Mouse (Mus musculus) gastrocnemius, postnatal 14 days (tissue): ENCODE data around the gene Pbld1. TPM values are rescaled to one million over a fixed set of nuclear protein-coding genes. Genes with fewer than 3 reads are reported as not detected.

Source experiments
- DNase-seq: peaks from one replicate; pipeline ENCODE4 v3.0.0; 2021; ENCODE audit warnings: mixed read lengths
- intact Hi-C: fragments of 180-260 bp; cut with DNase I; formaldehyde crosslinking; loops from one replicate; pipeline ENCODE4 v1.15.1; 2025; ENCODE audit warnings: low total_unique reads
- long read RNA-seq, 2 experiments: library from polyadenylated mRNA; stranded (forward); transcript quantifications; one replicate each; pipeline ENCODE4 v2.0.0; 2021
- total RNA-seq, 2 experiments: library from RNA; stranded (reverse); gene quantifications; 2 replicates each; pipeline ENCODE4 v1.2.3; 2021

The Pbld1 gene
- total RNA-seq: under 1 TPM; 0.45 to 0.47 TPM
- long read RNA-seq, experiment 1: 0 reads
- long read RNA-seq, experiment 2: 0 reads

GRCm38 (mm10) chr10:63059862-63060261 is at the start of gene Pbld1:
TSS of gene Pbld1 (plus strand) at chr10:63060162.
- DNase-seq: no peak
- intact Hi-C loops: loop anchor here (5.0 kb wide), 1 partner anchor 33 kb away; no protein-coding TSS in a partner anchor

DNA sequence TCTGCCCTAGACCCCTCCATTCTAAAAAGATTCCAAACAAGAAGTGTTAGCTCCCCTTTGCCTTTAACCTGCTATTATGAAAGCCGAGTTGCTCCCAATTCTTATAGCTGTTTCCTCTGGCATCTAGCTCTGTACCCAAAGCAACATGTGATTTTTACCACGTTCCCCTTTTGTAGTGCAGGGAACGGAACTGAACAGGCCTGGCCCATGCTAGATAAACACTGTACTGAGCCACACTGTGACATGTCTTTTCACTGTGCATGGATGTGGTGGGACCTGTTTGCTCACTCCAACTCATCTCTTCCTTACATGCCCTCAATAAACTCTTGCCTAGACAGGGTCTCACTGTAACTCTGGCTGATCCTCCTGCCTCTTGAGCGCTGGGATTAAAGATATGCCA is 49.7 kb upstream of the Pbld1 start:
- DNase-seq: no peak

GRCm38 (mm10) chr10:63011556-63011955 is 48.4 kb upstream of the Pbld1 start:
- intact Hi-C loops: no loop called here

More for the DNA sequence above, 49.7 kb upstream of the Pbld1 start:
- intact Hi-C loops: no loop called here

GRCm38 (mm10) chr10:63013476-63013875 is 46.5 kb upstream of the Pbld1 start:
- DNase-seq: no peak
- intact Hi-C loops: no loop called here

More at GRCm38 (mm10) chr10:63011556-63011955, 48.4 kb upstream of the Pbld1 start:
- no peak for DNase-seq

GRCm38 (mm10) chr10:63014168-63014567 is 45.8 kb upstream of the Pbld1 start:
- no peak for DNase-seq
- intact Hi-C loops: no loop called here

DNA sequence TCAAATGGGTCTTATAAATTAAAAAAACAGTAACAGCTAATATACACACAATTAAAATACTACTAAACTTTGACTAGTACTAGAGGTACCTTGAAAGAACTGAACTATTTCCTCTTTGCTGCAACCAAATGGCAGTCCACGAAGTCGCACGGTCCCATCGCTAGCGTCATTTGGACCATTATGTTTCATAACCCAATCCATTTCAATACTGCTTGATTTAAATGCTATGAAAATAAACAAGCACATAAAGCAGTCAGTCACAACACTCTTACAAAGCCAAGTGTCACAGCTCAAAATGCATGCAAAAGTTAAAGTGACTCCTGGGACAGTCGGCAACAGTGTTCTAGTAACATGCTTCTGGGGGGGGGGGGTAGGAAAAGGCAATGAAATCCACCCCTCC is 40.7 kb upstream of the Pbld1 start:
- intact Hi-C loops: no loop called here
- DNase-seq: no peak

- intact Hi-C loops: no loop called here
- no peak for DNase-seq
Observed at GRCm38 (mm10) chr10:63021702-63022101, 38.3 kb upstream of the Pbld1 start.

DNA sequence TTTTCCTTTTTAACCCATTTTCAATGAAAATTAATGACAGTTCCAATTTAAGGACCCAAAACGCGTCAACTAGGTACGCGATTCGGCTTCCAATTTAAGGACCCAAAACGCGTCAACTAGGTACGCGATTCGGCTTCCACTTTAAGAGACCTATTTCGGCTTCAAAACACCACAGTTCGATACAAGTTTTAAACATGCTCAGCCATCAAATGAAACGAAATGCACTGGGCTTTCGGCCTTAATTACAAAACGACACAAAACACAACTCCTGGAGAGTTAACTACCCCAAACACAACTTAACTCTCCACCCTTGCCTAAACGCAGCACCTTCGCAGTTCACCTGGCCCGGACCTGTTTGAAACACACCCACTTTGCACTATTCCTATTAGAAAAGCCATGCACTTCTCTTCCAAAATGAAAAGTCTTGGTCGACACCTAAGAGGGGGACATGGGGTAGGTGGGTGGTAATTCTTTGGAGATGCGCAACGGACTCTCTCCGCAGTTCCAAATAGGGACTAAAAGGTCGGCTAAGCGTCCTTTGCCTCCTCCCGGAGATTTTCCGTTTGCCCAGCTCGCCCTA is 37.3 kb upstream of the Pbld1 start:
- no peak for DNase-seq
- intact Hi-C loops: no loop called here

GRCm38 (mm10) chr10:63023121-63023748 is 36.7 kb upstream of the Pbld1 start:
- intact Hi-C loops: no loop called here
- peak; percentile 73 for DNase-seq

DNA sequence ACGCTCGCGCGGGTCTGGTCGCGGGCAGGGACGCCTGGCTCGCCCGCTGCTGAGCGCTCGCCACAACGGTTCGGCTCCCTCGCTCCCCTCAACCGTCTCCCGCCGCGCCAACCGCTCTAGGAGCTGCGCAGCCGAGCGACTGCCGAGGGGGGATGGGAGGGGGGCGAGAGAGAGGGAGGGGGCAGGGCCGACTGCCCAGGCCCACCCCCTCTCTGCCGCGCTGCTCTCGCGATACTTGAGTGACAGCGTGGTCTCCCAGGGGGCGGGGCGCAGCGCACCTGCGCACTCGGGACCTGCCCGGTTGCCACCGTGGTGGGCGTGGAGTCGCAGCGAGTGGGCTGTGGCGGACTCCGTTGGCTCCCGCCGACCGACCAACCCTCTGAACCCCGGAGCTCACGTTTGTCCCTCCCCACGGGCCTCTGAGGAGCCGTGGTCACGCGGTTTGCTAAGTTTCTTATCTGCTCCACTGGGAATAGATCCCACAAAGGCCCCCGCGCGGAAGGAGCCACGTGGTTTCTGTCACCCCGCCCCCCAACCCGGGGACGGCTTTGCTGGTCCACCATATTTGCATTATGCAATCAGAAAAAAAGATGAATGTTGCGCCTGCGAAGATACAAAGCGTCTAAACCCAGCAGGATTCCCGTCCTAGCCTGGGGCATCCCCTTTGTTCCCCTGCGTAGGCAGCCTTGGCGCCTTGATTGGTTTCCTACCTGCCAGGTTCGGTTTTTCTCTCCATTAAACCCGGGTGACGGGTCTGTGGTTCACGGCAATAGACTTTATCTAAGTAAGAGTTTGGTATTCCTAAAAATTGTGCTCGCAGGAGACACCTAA is 36.0 kb upstream of the Pbld1 start, which contains the start of the genes Hnrnph3 and Pbld2:
Gene Hnrnph3, minus strand, starts transcription at position 469 of the 831 bp plus-strand sequence.
Gene Pbld2, plus strand, starts transcription at position 567 of the 831 bp plus-strand sequence.
- intact Hi-C loops: no loop called here
- peak; percentile 99 for DNase-seq

GRCm38 (mm10) chr10:63024580-63024910 is 35.4 kb upstream of the Pbld1 start:
- intact Hi-C loops: no loop called here
- DNase-seq: peak; percentile 71

DNA sequence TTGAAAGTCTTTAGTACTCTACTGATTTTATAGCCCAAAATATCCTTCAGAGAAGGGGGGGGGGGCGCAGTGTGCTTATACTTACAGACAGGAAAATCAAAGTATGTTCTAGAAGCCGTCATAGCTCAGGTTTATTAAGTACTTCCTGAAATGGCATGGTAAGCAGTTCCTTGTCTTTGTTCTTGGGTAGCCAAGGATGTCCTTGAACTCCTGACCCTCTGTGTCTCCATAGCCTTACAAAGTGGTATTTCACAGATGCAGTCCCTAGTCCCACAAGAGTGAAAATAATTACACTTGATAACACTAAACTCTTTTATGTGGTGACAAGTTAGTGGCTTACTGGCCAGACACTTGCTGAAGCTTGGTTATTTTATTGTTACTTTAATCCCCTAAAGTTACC is 34.9 kb upstream of the Pbld1 start:
- intact Hi-C loops: loop anchor here (5.0 kb wide), 1 partner anchor 37 kb away; the partner anchor contains the start of gene Pbld1
- no peak for DNase-seq

- no peak for DNase-seq
- intact Hi-C loops: loop anchor here (5.0 kb wide), 1 partner anchor 37 kb away; the partner anchor contains the start of gene Pbld1
Observed at GRCm38 (mm10) chr10:63025491-63026011, 34.4 kb upstream of the Pbld1 start.

DNA sequence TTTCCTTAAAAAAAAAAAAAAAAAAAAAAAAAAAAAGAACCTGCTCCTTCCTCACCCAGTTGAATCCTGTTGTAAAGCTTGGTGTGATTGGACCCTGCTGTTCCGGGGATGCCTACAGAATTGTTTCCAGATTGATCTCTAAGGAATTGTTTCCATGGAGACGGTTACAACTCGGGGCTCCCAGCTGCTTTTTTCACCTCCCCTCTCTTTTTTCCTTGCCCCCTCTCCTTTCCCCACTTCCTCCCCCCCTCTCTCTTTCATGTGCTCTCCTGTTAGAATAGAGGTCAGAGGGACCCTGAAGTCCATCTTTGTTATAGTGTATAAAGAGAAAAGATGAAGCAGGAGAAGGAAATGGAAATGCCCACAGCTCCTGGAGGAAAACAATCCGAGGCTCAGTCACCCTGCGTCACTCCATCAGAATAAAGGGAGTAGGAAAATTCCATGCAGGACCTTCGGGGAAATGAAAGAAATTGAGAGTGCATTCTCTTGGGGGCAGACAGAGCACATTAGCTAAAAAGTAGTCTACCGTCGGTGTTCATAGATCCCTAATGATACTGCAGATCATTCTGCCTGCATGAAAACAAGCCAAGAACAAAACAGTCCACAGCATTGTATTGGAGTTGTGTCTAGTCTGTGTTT is 33.7 kb upstream of the Pbld1 start:
- no peak for DNase-seq
- intact Hi-C loops: loop anchor here (5.0 kb wide), 1 partner anchor 36 kb away; the partner anchor contains the start of gene Pbld1

- intact Hi-C loops: loop anchor here (5.0 kb wide), 1 partner anchor 36 kb away; the partner anchor contains the start of gene Pbld1
- no peak for DNase-seq
Observed at GRCm38 (mm10) chr10:63026795-63027160, 33.2 kb upstream of the Pbld1 start.

- intact Hi-C loops: loop anchor here (5.0 kb wide), 1 partner anchor 35 kb away; the partner anchor contains the start of gene Pbld1
- DNase-seq: no peak
Observed at GRCm38 (mm10) chr10:63027376-63028161, 32.4 kb upstream of the Pbld1 start.

DNA sequence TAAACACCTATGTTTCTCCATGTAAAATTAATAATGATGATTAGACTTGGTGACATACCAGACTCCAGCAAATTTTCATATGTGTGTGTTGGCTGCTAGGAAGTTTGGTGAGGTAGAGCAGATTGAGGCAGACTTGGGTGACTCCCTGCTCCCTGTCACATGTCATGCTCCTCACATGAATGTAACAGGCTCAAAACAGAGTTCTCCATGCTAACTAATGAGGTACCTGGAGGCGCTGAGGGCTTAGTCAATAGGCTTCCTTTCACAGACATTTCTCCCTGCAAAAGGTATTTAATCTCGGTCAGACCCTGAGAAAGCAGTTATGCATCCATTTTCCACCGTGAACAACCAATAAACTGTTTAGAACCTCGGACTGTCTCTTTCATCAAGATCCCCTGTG is 31.6 kb upstream of the Pbld1 start:
- DNase-seq: no peak
- intact Hi-C loops: loop anchor here (5.0 kb wide), 1 partner anchor 34 kb away; the partner anchor contains the start of gene Pbld1

DNA sequence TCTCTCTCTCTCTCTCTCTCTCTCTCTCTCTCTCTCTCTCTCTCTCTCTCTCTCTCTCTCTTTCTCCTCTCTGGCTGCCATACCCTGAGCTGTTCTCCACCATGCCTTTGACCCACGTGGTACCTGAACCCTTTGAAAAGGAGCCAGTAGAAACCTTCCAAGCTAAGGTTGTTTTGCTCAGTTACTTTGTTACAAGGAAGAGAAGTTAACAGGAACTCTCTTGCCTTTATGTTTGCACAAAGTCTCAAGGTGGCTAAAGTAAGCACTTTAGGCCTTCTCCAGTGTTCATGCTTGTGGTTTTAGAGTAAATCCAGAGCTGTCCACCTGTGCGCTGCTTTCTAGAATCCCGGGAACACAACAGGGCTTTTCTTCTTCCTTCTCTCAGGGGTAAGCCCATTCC is 27.7 kb upstream of the Pbld1 start:
- intact Hi-C loops: no loop called here
- no peak for DNase-seq

GRCm38 (mm10) chr10:63032956-63033355 is 27.0 kb upstream of the Pbld1 start:
- DNase-seq: no peak
- intact Hi-C loops: no loop called here
